Mouse (Mus musculus): ENCODE results near the gene Pknox2. TPM values are rescaled to one million over a fixed set of nuclear protein-coding genes. Genes with fewer than 3 reads are reported as not detected.

Gene Pknox2
- polyA plus RNA-seq, 1 experiment from 2014 or later = 8.2 TPM

- H3K9ac ChIP-seq = no peak overlapping the region
- no peaks in the 10 kb centered on the region for H3K4me1 ChIP-seq (replicated peaks)
- H3K27me3 ChIP-seq (replicated peaks) = no peaks in the 10 kb centered on the region
- no peaks in the 10 kb centered on the region for H3K36me3 ChIP-seq
- no peak overlapping the region for H3K4me2 ChIP-seq
- H3K4me3 ChIP-seq = no peak overlapping the region
- no peak overlapping the region for H3K27ac ChIP-seq (ENCODE audit: poor library complexity, severe bottlenecking)
- WGBS = 42% methylated on average over 2 of the region's 2 CpGs
- H3K9me3 ChIP-seq (replicated peaks) = no peaks in the 10 kb centered on the region
- no peak for ATAC-seq (ENCODE audit: insufficient number of reproducible peaks, low FRiP score)
Measured at GRCm38 (mm10) chr9:36856351-36856750, 290.9 kb downstream of the Pknox2 start.

GRCm38 (mm10) chr9:36852175-36852574 lies 295.0 kb downstream of the Pknox2 start:
- 71% methylated on average over 2 of the region's 2 CpGs for WGBS
- Histone ChIP-seq H3K27ac (ENCODE audit: poor library complexity, severe bottlenecking) (no peak overlapping the region), H3K9ac (no peak overlapping the region), H3K4me3 (no peak overlapping the region), H3K4me2 (no peak overlapping the region), H3K36me3 (no peaks in the 10 kb centered on the region), H3K9me3 (replicated peaks) (no peaks in the 10 kb centered on the region), H3K4me1 (replicated peaks) (no peaks in the 10 kb centered on the region), H3K27me3 (replicated peaks) (no peaks in the 10 kb centered on the region; the same call in 1 of the 2 replicates)
- no peak for ATAC-seq (ENCODE audit: insufficient number of reproducible peaks, low FRiP score)

- Histone ChIP-seq H3K27me3 (replicated peaks) (no peaks in the 10 kb centered on the region; the same call in 1 of the 2 replicates), H3K4me3 (no peak overlapping the region), H3K9ac (no peak overlapping the region), H3K9me3 (replicated peaks) (no peaks in the 10 kb centered on the region), H3K36me3 (no peaks in the 10 kb centered on the region), H3K27ac (ENCODE audit: poor library complexity, severe bottlenecking) (no peak overlapping the region), H3K4me1 (replicated peaks) (no peaks in the 10 kb centered on the region), H3K4me2 (no peak overlapping the region)
- no peak for ATAC-seq (ENCODE audit: insufficient number of reproducible peaks, low FRiP score)
- 48% methylated on average over 1 of the region's 1 CpGs for WGBS
Measured at GRCm38 (mm10) chr9:36850091-36850490, 297.1 kb downstream of the Pknox2 start.

GRCm38 (mm10) chr9:36848661-36849060 lies 298.5 kb downstream of the Pknox2 start:
- H3K9ac ChIP-seq = no peak overlapping the region
- no peak overlapping the region for H3K27ac ChIP-seq (ENCODE audit: poor library complexity, severe bottlenecking)
- H3K36me3 ChIP-seq = no peaks in the 10 kb centered on the region
- no peak for ATAC-seq (ENCODE audit: insufficient number of reproducible peaks, low FRiP score)
- no peaks in the 10 kb centered on the region for H3K4me1 ChIP-seq (replicated peaks)
- H3K9me3 ChIP-seq (replicated peaks) = no peaks in the 10 kb centered on the region
- no peak overlapping the region for H3K4me3 ChIP-seq
- WGBS = 70% methylated on average over 2 of the region's 2 CpGs
- no peaks in the 10 kb centered on the region; the same call in 1 of the 2 replicates for H3K27me3 ChIP-seq (replicated peaks)
- no peak overlapping the region for H3K4me2 ChIP-seq

- Histone ChIP-seq H3K4me1 (replicated peaks) (no peaks in the 10 kb centered on the region), H3K27ac (ENCODE audit: poor library complexity, severe bottlenecking) (no peak overlapping the region), H3K9me3 (replicated peaks) (no peaks in the 10 kb centered on the region), H3K27me3 (replicated peaks) (no peaks in the 10 kb centered on the region; the same call in 1 of the 2 replicates), H3K9ac (no peak overlapping the region), H3K4me3 (no peak overlapping the region), H3K4me2 (no peak overlapping the region), H3K36me3 (no peaks in the 10 kb centered on the region)
- 46% methylated on average over 4 of the region's 4 CpGs for WGBS
- ATAC-seq (ENCODE audit: insufficient number of reproducible peaks, low FRiP score) = no peak
Measured at GRCm38 (mm10) chr9:36846346-36846745, 300.9 kb downstream of the Pknox2 start.

Other genes with a start within 250 kb of the Pknox2 start
- 8.2 and 9.1 TPM in 2 replicates for gene Tmem218, start 60.8 kb upstream of the Pknox2 start, polyA plus RNA-seq (2016; fragmentation: Nextera tagmentation; extraction: Ambion mirVana)
- 1.2 and 1.5 TPM in 2 replicates for gene Slc37a2, start 108.3 kb upstream of the Pknox2 start, polyA plus RNA-seq (2016; fragmentation: Nextera tagmentation; extraction: Ambion mirVana)
- gene Ccdc15, start 201.0 kb upstream of the Pknox2 start, polyA plus RNA-seq (2016; fragmentation: Nextera tagmentation; extraction: Ambion mirVana) = 5.4 and 5.6 TPM in 2 replicates
- gene Hepacam, start 219.9 kb upstream of the Pknox2 start, polyA plus RNA-seq (2016; fragmentation: Nextera tagmentation; extraction: Ambion mirVana) = 0.06 TPM in 1 of 2 replicates, not detected in the other

All from heart, embryonic 12.5 days (tissue).